Mouse (Mus musculus): Measurements from ENCODE around the gene Ccdc175.

- no peak for TF ChIP-seq CTCF (conservative IDR thresholded peaks at IDR 0.05 in 1 of 2, IDR thresholded peaks at IDR 0.05 in 1 of 2; ENCODE audit: low read depth in 2 of 2, low read length in 2 of 2)
- TF ChIP-seq USF2 (conservative IDR thresholded peaks at IDR 0.05; ENCODE audit: low read depth, low read length), result no peak
- no peak for TF ChIP-seq POLR2A (IDR thresholded peaks at IDR 0.05; ENCODE audit: low read depth, low read length)
- TF ChIP-seq EP300 (IDR thresholded peaks at IDR 0.05; ENCODE audit: low read length), result no peak
- TF ChIP-seq CHD1 (IDR thresholded peaks at IDR 0.05; ENCODE audit: low read depth, low read length), result no peak
- no peak for TF ChIP-seq CHD2 (IDR thresholded peaks at IDR 0.05; ENCODE audit: low read length)
- no peak for TF ChIP-seq RCOR1 (conservative IDR thresholded peaks at IDR 0.05; ENCODE audit: low read depth, low read length)
- no peak for TF ChIP-seq ZNF384 (IDR thresholded peaks at IDR 0.05; ENCODE audit: low read depth, low read length)
- TF ChIP-seq KAT2A (IDR thresholded peaks at IDR 0.05; ENCODE audit: insufficient replicate concordance, low read length), result no peak
- TF ChIP-seq MAFK (IDR thresholded peaks at IDR 0.05; ENCODE audit: insufficient replicate concordance, low read length), result no peak
- no peak for TF ChIP-seq GABPA (IDR thresholded peaks at IDR 0.05; ENCODE audit: insufficient replicate concordance, low read depth, low read length)
- no peak for TF ChIP-seq HCFC1 (IDR thresholded peaks at IDR 0.05; ENCODE audit: low read depth, low read length)
Observed at GRCm38 (mm10) chr12:72115126-72115525, 69.7 kb downstream of the Ccdc175 start.

Data from CH12.LX (cell line).